Mouse (Mus musculus) heart, embryonic 10.5 days (tissue): ENCODE measurements around the gene Mrpl16. TPM values are rescaled to one million over a fixed set of nuclear protein-coding genes. Genes with fewer than 3 reads are reported as not detected.

Source experiments
- DNase-seq: peaks from one replicate; pipeline ENCODE4 v3.0.0-alpha.2; 2017; ENCODE audit warnings: low spot score
- H3K27ac ChIP-seq: fragments of 300-500 bp; sonication (generic); 2 replicates; pipeline ENCODE4 v1.5.1; 2016; ENCODE audit warnings: mild to moderate bottlenecking
- H3K27me3 ChIP-seq: fragments of 300-500 bp; sonication (generic); 2 replicates; pipeline ENCODE4 v1.6.1; 2016; ENCODE audit warnings: mild to moderate bottlenecking; ENCODE audit not compliant: poor library complexity, insufficient read depth, severe bottlenecking
- H3K36me3 ChIP-seq: fragments of 300-500 bp; sonication (generic); 2 replicates; pipeline ENCODE4 v1.6.1; 2016; ENCODE audit warnings: mild to moderate bottlenecking, moderate library complexity
- H3K4me1 ChIP-seq: fragments of 300-500 bp; sonication (generic); 2 replicates; pipeline ENCODE4 v1.6.1; 2016; ENCODE audit warnings: mild to moderate bottlenecking
- H3K4me3 ChIP-seq: fragments of 300-500 bp; sonication (generic); 2 replicates; pipeline ENCODE4 v1.5.1; 2016; ENCODE audit warnings: mild to moderate bottlenecking, moderate library complexity
- H3K9me3 ChIP-seq: fragments of 300-500 bp; sonication (generic); 2 replicates; pipeline ENCODE4 v1.6.1; 2016; ENCODE audit warnings: mild to moderate bottlenecking, moderate library complexity
- WGBS: fragments of 180-500 bp; shearing (Covaris S2); methylation state at CpG from one replicate; pipeline ENCODE4 v1.1.7; 2016; 5-methylcytosine and 5-hydroxymethylcytosine counted together
- polyA plus RNA-seq: library from polyadenylated mRNA; unstranded; fragments of >200 nt; fragmentation: Nextera tagmentation; extraction: Ambion mirVana; gene quantifications from 2 replicates; pipeline ENCODE4 v1.2.1, GENCODE M21; 2016

Mrpl16 gene
- 73.0 and 74.7 TPM in 2 replicates for polyA plus RNA-seq

DNA sequence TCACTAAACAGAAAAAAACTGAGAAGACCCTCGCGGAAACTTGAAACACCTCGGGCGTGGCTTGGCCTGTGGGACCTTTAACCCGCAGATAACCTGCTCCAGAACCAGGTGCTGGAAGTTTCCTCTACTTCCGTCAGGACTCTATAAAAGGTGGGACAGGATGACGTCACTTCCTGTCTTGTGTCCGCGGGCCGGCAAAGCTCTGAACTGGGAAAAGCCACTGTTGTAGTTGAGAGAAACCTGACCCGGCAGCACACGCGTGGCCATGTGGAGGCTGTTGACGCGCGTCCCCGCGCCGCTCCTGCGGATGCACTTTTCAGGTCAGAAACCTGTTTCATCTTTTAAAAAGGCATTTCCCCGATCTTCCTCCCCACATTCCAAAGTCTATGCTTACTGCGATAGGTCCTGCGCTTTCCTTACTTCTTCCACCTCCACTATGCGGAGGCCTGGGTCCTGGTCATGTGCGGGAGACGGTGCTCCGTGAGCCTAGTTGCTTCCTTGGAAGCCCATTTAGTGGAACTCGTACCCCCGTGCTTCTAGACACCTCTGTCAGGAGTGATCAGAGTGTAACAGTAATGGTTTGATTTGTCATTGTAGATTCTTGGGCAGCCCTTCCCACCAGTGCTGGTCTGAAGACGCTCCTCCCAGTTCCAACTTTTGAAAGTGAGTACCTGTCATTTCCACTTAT lies at the start of gene Mrpl16:
TSS of gene Mrpl16 (plus strand) at position 187 of the 688 bp plus-strand sequence.
- H3K27me3 ChIP-seq, result 0 out of 2 replicates have a peak, but pooled peaks cover 4% of the 10 kb centered on the region
- H3K9me3 ChIP-seq, result no peaks in the 10 kb centered on the region
- under 1% methylated on average over 30 of the region's 30 CpGs for WGBS
- peaks cover 26% of the 10 kb centered on the region for H3K36me3 ChIP-seq
- peak within 1 kb of the TSS; percentile 70 for H3K4me3 ChIP-seq
- peak; percentile 94 for DNase-seq
- peak within 1 kb of the TSS; percentile 76 for H3K27ac ChIP-seq
- H3K4me1 ChIP-seq, result no peaks in the 10 kb centered on the region

- Histone ChIP-seq H3K27me3 (no peaks in the 10 kb centered on the region), H3K9me3 (no peaks in the 10 kb centered on the region), H3K27ac (no peak overlapping the region), H3K36me3 (no peaks in the 10 kb centered on the region), H3K4me3 (no peak overlapping the region), H3K4me1 (no peaks in the 10 kb centered on the region)
- DNase-seq, result no peak
- 76% methylated on average over 2 of the region's 2 CpGs for WGBS
These were observed 46.3 kb upstream of the Mrpl16 start for GRCm38 (mm10) chr19:11723870-11724269.

DNA sequence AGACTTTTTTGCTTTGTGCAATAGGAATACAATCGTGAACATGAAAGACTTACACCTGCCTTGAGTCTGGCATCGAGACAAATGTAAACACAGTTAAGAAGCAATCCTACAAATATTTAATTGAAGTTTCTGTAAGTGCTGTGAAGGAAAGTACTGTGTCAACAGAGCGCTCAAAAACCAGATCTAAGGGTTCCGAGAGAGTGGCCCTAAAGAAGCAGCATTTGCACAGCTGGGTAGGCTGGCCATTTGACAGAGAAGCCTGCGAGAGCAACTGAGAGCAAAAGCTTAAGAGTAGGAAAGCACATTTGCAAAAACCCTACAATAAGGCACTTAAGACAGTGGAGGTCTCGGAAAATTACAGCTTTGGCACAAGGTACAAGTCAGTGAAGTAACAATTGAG lies 45.9 kb upstream of the Mrpl16 start:
- H3K27me3 ChIP-seq, result no peaks in the 10 kb centered on the region
- no peak overlapping the region for H3K4me3 ChIP-seq
- no peaks in the 10 kb centered on the region for H3K9me3 ChIP-seq
- DNase-seq, result no peak
- WGBS, result 76% methylated on average over 6 of the region's 6 CpGs
- H3K36me3 ChIP-seq, result no peaks in the 10 kb centered on the region
- no peak overlapping the region for H3K27ac ChIP-seq
- H3K4me1 ChIP-seq, result no peaks in the 10 kb centered on the region

- H3K27ac ChIP-seq, result no peak overlapping the region
- no peaks in the 10 kb centered on the region for H3K27me3 ChIP-seq
- no peaks in the 10 kb centered on the region for H3K36me3 ChIP-seq
- WGBS, result 66% methylated on average over 2 of the region's 2 CpGs
- no peak overlapping the region for H3K4me3 ChIP-seq
- no peaks in the 10 kb centered on the region for H3K4me1 ChIP-seq
- DNase-seq, result no peak
- H3K9me3 ChIP-seq, result no peaks in the 10 kb centered on the region
These were observed 44.3 kb upstream of the Mrpl16 start for GRCm38 (mm10) chr19:11725915-11726314.

GRCm38 (mm10) chr19:11727304-11727703 lies 42.9 kb upstream of the Mrpl16 start:
- Histone ChIP-seq H3K9me3 (no peaks in the 10 kb centered on the region), H3K4me3 (no peak overlapping the region), H3K27ac (no peak overlapping the region), H3K36me3 (no peaks in the 10 kb centered on the region), H3K4me1 (no peaks in the 10 kb centered on the region), H3K27me3 (no peaks in the 10 kb centered on the region)
- no peak for DNase-seq
- 89% methylated on average over 5 of the region's 5 CpGs for WGBS

DNA sequence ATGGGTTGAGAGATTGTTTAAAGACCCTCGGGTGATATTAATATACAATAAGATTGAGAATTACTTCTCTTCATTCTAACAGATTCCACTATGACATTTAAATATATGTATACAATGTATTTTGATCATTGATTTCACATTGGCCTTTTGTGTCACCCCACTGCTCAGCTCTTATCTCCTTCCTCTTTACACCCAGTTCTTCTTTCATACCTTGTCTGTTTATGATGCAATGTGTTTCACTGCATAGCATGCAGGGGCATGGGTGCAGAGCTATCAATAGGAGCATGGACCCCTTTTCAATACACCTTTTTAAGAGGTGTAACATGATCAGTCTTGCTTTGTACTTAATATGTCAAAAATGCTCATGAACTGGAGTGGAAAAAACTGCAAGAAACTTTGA lies 39.9 kb upstream of the Mrpl16 start:
- no peak for DNase-seq
- Histone ChIP-seq H3K36me3 (no peaks in the 10 kb centered on the region), H3K4me3 (no peak overlapping the region), H3K27ac (no peak overlapping the region), H3K9me3 (no peaks in the 10 kb centered on the region), H3K4me1 (no peaks in the 10 kb centered on the region), H3K27me3 (no peaks in the 10 kb centered on the region)
- 70% methylated on average over 1 of the region's 1 CpGs for WGBS

DNA sequence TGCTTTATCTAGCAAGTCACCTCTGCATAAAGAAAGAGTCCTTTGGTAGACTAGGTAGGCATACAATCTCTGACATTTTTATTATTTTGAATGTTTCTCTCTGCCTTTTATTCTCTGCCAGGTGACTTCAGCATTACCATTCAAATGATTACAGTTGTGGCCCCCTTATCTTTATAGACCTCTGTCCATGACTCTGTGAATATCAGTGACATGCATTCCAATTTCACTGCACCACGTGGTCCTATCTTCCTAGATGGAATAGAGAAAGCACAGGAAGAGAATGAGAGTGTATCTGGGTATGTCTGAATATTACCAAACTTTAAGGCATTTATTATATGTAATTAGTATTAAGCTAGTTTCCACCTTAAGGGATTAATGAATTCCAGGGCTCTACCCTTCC lies 33.7 kb upstream of the Mrpl16 start:
- Histone ChIP-seq H3K4me1 (no peaks in the 10 kb centered on the region), H3K27me3 (no peaks in the 10 kb centered on the region), H3K4me3 (no peak overlapping the region), H3K36me3 (no peaks in the 10 kb centered on the region), H3K27ac (no peak overlapping the region), H3K9me3 (no peaks in the 10 kb centered on the region)
- DNase-seq, result no peak
- WGBS, result 26% methylated on average over 1 of the region's 1 CpGs

- Histone ChIP-seq H3K36me3 (no peaks in the 10 kb centered on the region), H3K27me3 (no peaks in the 10 kb centered on the region), H3K9me3 (no peaks in the 10 kb centered on the region), H3K4me3 (no peak overlapping the region), H3K4me1 (no peaks in the 10 kb centered on the region), H3K27ac (no peak overlapping the region)
- DNase-seq, result no peak
These were observed 24.5 kb upstream of the Mrpl16 start for GRCm38 (mm10) chr19:11745680-11746079.

GRCm38 (mm10) chr19:11747298-11747697 lies 22.9 kb upstream of the Mrpl16 start, which contains the start of gene Gif:
Gene Gif, plus strand, starts transcription at chr19:11747554.
- H3K4me1 ChIP-seq, result peaks cover 7% of the 10 kb centered on the region; the same call in 1 of the 2 replicates
- H3K27me3 ChIP-seq, result no peaks in the 10 kb centered on the region
- no peak within 1 kb of the TSS for H3K27ac ChIP-seq
- WGBS, result 77% methylated on average over 2 of the region's 2 CpGs
- no peak for DNase-seq
- no peaks in the 10 kb centered on the region for H3K9me3 ChIP-seq
- no peaks in the 10 kb centered on the region for H3K36me3 ChIP-seq
- H3K4me3 ChIP-seq, result no peak within 1 kb of the TSS

DNA sequence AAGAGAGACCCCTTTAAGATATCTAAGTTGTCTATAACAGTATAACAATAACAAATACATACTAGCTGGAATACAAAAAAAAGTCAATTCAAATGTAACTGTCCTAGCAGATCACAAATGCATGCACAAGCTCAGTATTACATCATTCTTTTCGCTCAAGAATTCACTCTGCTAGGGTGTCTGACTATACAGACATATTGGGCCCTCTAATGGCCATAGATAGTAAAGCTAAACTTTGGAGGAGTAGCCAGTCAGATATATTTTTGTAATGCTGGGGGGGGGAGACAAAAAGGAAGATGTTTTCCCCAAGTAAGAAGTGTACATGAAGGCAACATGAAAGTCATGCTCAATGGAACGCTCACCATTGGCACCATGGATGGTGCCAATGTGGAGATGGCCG lies 5.1 kb upstream of the Mrpl16 start:
- no peak for DNase-seq
- Histone ChIP-seq H3K27ac (no peak overlapping the region), H3K36me3 (no peaks in the 10 kb centered on the region), H3K4me1 (no peaks in the 10 kb centered on the region), H3K27me3 (0 out of 2 replicates have a peak, but pooled peaks cover 4% of the 10 kb centered on the region), H3K9me3 (no peaks in the 10 kb centered on the region), H3K4me3 (no peak overlapping the region)
- WGBS, result 69% methylated on average over 3 of the region's 3 CpGs

DNA sequence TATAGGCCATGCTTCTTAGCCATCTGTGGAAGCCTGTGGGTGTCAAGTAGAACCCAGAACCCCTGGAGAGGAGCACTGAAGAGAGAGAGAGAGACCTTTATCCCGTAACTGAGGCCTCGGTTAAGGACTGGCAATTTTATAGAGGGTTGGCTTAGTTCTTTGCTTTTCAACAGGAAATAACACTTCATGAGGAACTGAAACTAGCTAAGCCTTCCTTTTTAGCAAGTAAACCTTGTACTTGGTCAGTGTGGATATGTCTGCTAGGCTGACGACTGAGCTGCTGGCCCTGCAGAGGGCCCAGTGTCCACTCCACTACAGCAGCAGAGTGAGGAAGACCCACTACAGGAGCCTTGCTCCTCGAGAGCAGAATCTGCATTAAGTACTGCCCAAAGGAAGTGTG lies 3.8 kb upstream of the Mrpl16 start:
- H3K36me3 ChIP-seq, result no peaks in the 10 kb centered on the region
- H3K4me3 ChIP-seq, result no peak overlapping the region
- H3K4me1 ChIP-seq, result no peaks in the 10 kb centered on the region
- DNase-seq, result no peak
- H3K27ac ChIP-seq, result no peak overlapping the region
- H3K27me3 ChIP-seq, result 0 out of 2 replicates have a peak, but pooled peaks cover 4% of the 10 kb centered on the region
- WGBS, result 66% methylated on average over 4 of the region's 4 CpGs
- H3K9me3 ChIP-seq, result no peaks in the 10 kb centered on the region

GRCm38 (mm10) chr19:11768163-11768562 lies 2.0 kb upstream of the Mrpl16 start:
- H3K4me1 ChIP-seq, result no peaks in the 10 kb centered on the region
- H3K27ac ChIP-seq, result no peak overlapping the region
- 7% methylated on average over 3 of the region's 3 CpGs for WGBS
- 0 out of 2 replicates have a peak, but pooled peaks cover 4% of the 10 kb centered on the region for H3K27me3 ChIP-seq
- no peak overlapping the region for H3K4me3 ChIP-seq
- no peak for DNase-seq
- H3K36me3 ChIP-seq, result peaks cover 6% of the 10 kb centered on the region; the same call in 1 of the 2 replicates
- H3K9me3 ChIP-seq, result no peaks in the 10 kb centered on the region

DNA sequence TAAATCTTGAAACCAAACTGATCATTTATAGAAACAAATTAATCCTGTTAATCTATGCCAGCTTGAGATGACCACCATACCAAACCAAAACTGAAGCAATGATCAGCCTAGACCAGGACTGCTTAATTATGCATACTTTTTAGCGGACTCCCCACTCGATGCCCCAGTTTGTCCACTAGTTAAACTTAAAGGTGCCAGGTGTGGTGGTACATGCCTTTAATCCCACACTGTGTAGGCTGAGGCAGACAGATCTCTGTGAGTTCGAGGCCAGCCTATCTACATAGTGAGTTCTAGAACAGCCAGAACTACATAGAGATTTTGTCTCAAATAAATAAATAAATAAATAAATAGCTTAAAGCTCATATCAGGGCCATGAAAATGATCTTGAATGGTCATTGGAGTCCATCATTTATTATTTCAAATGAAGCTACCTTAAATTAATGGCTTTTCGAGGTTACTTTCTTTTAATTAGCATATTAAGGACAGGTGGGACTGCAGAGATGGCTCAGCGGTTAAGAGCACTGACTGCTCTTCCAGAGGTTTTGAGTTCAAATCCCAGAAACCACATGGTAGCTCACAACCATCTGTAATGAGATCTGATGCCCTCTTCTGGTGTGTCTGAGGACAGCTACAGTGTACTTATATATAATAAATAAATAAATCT lies 802 bp upstream of the Mrpl16 start:
- 85% methylated on average over 5 of the region's 5 CpGs for WGBS
- DNase-seq, result no peak
- 0 out of 2 replicates have a peak, but pooled peaks cover 4% of the 10 kb centered on the region for H3K27me3 ChIP-seq
- H3K4me3 ChIP-seq, result no peak overlapping the region
- H3K4me1 ChIP-seq, result no peaks in the 10 kb centered on the region
- H3K27ac ChIP-seq, result no peak overlapping the region
- peaks cover 18% of the 10 kb centered on the region for H3K36me3 ChIP-seq
- no peaks in the 10 kb centered on the region for H3K9me3 ChIP-seq
